Mouse (Mus musculus): ENCODE measurements around the gene Mbnl2. TPM values are rescaled to one million over a fixed set of nuclear protein-coding genes. Genes with fewer than 3 reads are reported as not detected.

Mbnl2 gene
- polyA plus RNA-seq (2015; fragmentation: Nextera tagmentation; extraction: Ambion mirVana): 17.2 and 17.6 TPM in 2 replicates

DNA sequence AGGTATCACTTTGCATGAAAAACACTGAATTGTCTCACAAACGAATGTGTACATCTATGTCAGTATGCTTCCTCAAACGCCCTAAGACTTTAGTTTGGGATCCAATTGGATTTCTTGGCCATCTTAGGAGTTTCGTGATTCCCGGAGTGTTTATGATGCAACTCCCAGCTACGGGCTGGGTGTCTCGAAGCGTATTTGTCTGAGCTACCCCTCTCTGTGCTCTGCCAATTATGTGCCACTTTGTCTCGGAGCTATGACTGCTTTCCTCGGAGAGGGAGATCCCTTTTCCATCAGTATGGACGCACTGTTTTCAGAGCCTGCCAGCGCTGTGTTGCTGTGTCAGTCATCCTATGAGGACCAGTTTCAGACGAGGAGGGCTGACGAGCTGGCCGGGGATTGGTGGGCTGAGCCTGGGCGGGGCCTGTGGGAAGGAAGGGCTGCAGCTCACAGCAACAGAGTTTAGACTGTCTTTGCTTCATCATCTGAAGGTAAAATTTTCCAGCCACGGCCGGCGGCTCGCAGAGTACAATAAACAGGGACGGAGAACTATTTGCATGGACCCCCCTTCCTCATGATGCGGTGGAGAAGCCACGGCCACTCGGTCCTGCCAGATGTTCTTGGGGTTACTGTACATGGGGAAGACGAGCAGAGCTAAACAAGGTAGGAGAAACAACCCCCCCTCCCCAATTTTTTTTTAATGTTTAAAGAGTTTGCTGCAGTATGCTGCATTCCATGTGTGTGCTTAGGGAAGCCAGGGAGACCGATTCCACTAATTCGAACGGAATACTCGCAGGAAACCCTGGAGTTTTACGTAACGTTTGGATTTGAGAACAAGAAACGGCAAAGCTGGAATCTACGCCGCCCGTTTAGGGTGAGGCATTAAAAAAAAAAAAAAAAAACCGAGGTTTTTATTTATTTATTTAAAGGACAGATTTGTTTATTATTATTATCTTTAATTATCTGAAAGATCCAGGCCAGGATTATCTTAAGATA lies at the start of gene Mbnl2:
TSS of gene Mbnl2 (plus strand) at position 424 of the 993 bp plus-strand sequence.
- Histone ChIP-seq H3K4me1 (replicated peaks) (peaks cover 50% of the 10 kb centered on the region), H3K36me3 (no peaks in the 10 kb centered on the region)

DNA sequence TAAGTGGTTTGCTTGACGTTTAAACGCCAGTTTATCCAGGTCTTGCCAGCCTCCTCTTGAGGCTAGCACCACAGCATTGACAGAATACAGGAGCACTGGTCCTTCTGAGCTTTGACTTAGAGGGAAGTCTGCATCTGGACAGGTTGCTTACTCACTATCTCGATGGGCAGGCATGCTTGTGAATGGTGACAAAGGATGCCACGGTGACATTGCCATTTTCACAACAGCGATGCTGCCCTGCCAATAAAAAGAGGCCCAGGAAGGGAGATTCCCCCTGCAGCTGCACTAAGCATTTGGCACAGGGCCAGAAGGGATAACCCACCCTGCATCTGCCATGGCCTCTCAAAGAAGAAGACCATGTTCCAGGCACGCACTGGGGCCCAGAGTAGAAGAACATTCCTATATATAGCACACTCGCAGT lies 43.4 kb upstream of the Mbnl2 start:
- no peak overlapping the region for H3K27ac ChIP-seq
- H3K27me3 ChIP-seq: no peaks in the 10 kb centered on the region
- H3K36me3 ChIP-seq: no peaks in the 10 kb centered on the region
- 0 out of 2 replicates have a peak, but pooled peaks cover 6% of the 10 kb centered on the region for H3K4me1 ChIP-seq (replicated peaks)
- no peak overlapping the region for H3K4me2 ChIP-seq (replicated peaks)
- no peak overlapping the region for H3K4me3 ChIP-seq (replicated peaks)
- H3K9me3 ChIP-seq: peaks cover 5% of the 10 kb centered on the region; the same call in 1 of the 2 replicates
- WGBS: 64% methylated on average over 7 of the region's 7 CpGs
- ATAC-seq: no peak
- H3K9ac ChIP-seq (replicated peaks): no peak overlapping the region

More for the DNA sequence above, at the start of gene Mbnl2:
- ATAC-seq: peak; percentile 100
- H3K27ac ChIP-seq: peak within 1 kb of the TSS; percentile 81
- no peaks in the 10 kb centered on the region for H3K27me3 ChIP-seq
- H3K9me3 ChIP-seq: no peaks in the 10 kb centered on the region
- under 1% methylated on average over 35 of the region's 35 CpGs for WGBS
- peak within 1 kb of the TSS; percentile 69 for H3K4me3 ChIP-seq (replicated peaks)
- H3K9ac ChIP-seq (replicated peaks): peak within 1 kb of the TSS; percentile 72
- H3K4me2 ChIP-seq (replicated peaks): peak within 1 kb of the TSS; percentile 71

DNA sequence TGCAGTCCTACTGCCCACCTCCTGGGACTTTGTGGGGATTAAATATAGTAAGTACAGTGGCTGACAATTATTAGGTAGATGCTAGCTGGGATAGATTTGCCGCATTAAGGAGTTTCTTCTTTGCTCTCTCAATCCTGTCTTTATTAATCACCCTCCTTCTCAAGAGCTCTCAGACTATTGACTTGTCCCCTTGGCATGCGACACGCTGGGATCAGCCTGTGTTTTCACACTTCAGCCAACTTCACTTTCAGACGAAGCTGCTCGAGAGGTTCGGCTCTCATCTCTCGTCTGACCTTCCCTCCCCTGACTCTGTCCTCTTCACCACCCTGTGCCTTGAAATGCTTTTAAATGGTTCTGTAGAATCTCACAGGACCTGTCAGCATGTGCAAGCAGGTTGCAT lies 39.9 kb upstream of the Mbnl2 start:
- Histone ChIP-seq H3K4me1 (replicated peaks) (0 out of 2 replicates have a peak, but pooled peaks cover 6% of the 10 kb centered on the region), H3K9ac (replicated peaks) (no peak overlapping the region), H3K27me3 (no peaks in the 10 kb centered on the region), H3K4me3 (replicated peaks) (no peak overlapping the region), H3K9me3 (no peaks in the 10 kb centered on the region), H3K27ac (no peak overlapping the region), H3K36me3 (no peaks in the 10 kb centered on the region), H3K4me2 (replicated peaks) (no peak overlapping the region)
- WGBS: 81% methylated on average over 7 of the region's 7 CpGs
- ATAC-seq: no peak

DNA sequence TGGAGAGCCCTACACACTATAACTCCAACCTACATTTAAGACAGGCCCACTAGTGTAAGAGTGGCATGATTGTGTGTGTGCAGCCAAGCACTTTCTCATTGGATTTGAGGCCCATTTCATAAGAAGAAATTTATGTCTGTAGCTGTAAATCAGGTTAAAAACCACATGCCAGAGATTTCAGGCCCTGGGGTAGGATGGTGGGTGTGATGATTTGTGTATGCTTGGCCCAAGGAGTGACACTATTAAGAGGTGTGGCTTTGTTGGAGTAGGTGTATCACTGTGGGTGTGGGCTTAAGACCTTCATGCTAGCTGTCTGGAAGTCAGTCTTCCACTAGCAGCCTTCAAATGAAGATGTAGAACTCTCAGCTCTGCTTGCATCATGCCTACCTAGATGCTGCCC lies 37.0 kb upstream of the Mbnl2 start:
- H3K9me3 ChIP-seq: no peaks in the 10 kb centered on the region
- H3K4me2 ChIP-seq (replicated peaks): no peak overlapping the region
- no peaks in the 10 kb centered on the region for H3K27me3 ChIP-seq
- H3K36me3 ChIP-seq: no peaks in the 10 kb centered on the region
- no peak overlapping the region for H3K27ac ChIP-seq
- H3K4me1 ChIP-seq (replicated peaks): no peaks in the 10 kb centered on the region
- H3K4me3 ChIP-seq (replicated peaks): no peak overlapping the region
- no peak for ATAC-seq
- H3K9ac ChIP-seq (replicated peaks): no peak overlapping the region

DNA sequence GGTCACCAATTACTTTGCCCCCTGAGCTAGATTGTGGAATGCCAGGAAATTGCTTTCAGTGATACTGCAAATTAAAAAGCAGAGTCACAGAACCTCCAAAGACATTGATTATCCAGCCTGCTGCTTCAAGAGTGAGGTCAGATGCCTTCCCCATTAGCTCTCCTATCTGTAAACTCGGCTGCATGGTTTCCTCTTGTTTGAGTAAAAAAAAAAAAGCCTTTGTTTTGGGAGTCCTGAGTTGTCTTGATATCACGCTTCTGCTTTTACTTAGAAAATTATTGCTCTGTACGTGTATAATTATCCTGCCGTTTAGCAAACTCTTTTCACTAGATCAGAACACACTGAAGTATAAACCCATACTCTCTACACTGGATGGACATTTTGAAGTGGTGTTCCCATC lies 35.3 kb upstream of the Mbnl2 start:
- 77% methylated on average over 4 of the region's 4 CpGs for WGBS
- Histone ChIP-seq H3K4me3 (replicated peaks) (no peak overlapping the region), H3K27me3 (no peaks in the 10 kb centered on the region), H3K9ac (replicated peaks) (no peak overlapping the region), H3K4me1 (replicated peaks) (no peaks in the 10 kb centered on the region), H3K9me3 (no peaks in the 10 kb centered on the region), H3K4me2 (replicated peaks) (no peak overlapping the region), H3K36me3 (no peaks in the 10 kb centered on the region), H3K27ac (no peak overlapping the region)
- no peak for ATAC-seq

DNA sequence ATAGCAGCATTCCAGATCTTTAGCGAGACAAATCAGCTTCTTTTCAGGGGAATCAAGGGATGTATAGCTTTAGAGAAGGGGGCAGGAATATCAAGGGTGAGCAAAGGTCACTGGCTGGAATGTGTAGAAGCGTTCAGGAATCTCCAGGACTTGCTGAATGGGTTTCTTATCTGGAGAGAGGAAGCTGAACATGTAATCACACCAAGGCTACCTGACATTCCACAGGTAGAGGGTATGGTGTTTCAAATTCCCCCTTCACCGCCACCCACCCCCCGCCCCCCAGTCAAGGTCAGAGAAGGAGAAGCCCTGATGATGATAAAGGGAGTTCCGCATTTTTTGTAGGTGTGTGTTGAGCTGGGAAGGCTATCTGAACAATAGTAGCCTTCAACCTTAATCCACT lies 32.8 kb upstream of the Mbnl2 start:
- H3K27ac ChIP-seq: no peak overlapping the region
- ATAC-seq: no peak
- 65% methylated on average over 5 of the region's 5 CpGs for WGBS

DNA sequence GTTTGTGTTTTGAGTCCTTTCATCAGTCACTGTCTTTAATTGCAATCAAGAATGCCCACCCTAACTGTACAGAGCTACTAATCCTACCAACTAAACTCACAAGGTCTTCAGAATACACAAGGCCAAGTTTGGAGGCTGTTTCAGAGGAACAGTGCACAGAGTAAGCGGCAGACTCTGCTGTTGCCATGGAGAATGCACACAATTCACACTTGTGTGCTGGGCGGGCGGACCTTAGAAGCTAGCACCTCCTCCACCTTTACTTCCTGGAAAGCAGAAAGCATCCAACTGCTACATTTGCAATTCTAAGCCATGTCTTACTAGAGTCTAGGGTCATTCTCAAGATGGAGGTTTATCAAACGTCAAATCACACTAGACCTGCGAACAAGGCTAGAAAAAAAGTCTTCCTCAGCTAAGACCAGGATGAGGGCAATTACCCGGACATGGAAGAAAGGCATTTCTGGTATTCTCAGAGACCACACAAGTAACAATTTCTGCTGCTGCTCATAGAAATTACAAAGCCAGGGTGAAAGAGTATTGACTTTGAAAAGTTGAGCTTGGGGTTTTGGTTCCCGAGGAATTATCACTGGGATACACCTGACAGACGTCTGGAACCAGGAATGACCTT lies 30.3 kb upstream of the Mbnl2 start:
- no peak for ATAC-seq
- Histone ChIP-seq H3K27ac (no peak overlapping the region), H3K4me2 (replicated peaks) (no peak overlapping the region), H3K9me3 (no peaks in the 10 kb centered on the region), H3K4me3 (replicated peaks) (no peak overlapping the region), H3K9ac (replicated peaks) (no peak overlapping the region), H3K27me3 (no peaks in the 10 kb centered on the region), H3K4me1 (replicated peaks) (no peaks in the 10 kb centered on the region), H3K36me3 (no peaks in the 10 kb centered on the region)
- WGBS: 71% methylated on average over 8 of the region's 8 CpGs

More for the DNA sequence above, 32.8 kb upstream of the Mbnl2 start:
- Histone ChIP-seq H3K4me1 (replicated peaks) (no peaks in the 10 kb centered on the region), H3K4me3 (replicated peaks) (no peak overlapping the region), H3K27me3 (no peaks in the 10 kb centered on the region), H3K4me2 (replicated peaks) (no peak overlapping the region), H3K9ac (replicated peaks) (no peak overlapping the region), H3K36me3 (no peaks in the 10 kb centered on the region), H3K9me3 (no peaks in the 10 kb centered on the region)

DNA sequence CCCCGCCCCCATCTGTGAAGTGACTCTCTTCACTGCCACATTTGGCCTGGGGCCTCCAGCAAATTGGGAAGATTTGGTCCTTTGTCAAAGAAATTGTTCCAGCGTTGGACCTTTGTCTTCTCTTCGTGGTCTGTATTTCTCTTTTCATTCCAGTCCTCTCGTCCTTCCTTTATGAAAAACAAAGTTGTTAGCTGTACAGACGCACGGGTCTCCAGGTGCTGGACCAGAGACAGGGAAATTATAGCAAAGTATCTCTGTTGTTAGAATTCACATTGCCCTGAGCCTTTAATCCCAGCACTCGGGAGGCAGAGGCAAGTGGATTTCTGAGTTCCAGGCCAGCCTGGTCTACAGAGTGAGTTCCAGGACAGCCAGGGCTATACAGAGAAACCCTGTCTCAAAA lies 22.1 kb upstream of the Mbnl2 start:
- no peaks in the 10 kb centered on the region for H3K9me3 ChIP-seq

DNA sequence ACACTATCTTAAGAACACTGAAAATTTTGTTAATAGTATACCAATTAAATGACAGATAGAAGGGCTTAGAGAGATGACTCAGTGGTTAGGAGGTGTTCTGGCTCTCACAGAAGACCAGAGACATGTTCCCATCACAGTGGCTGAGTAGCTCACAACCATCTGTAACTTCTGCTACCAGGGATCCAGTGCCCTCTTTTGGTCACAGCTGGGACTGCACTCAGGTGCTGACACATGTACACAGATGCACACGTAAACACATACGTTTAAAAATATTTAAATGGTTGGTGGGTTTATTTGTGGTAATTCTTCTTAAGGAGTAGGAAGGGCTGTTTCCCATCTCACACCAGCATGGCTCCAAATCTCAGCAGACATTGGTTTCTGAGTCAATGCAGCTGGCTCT lies 19.3 kb upstream of the Mbnl2 start:
- H3K9me3 ChIP-seq: no peaks in the 10 kb centered on the region
- no peak overlapping the region for H3K27ac ChIP-seq
- no peaks in the 10 kb centered on the region for H3K4me1 ChIP-seq (replicated peaks)
- no peak for ATAC-seq
- H3K36me3 ChIP-seq: no peaks in the 10 kb centered on the region
- no peak overlapping the region for H3K4me3 ChIP-seq (replicated peaks)
- no peaks in the 10 kb centered on the region for H3K27me3 ChIP-seq
- no peak overlapping the region for H3K9ac ChIP-seq (replicated peaks)
- 94% methylated on average over 2 of the region's 2 CpGs for WGBS
- H3K4me2 ChIP-seq (replicated peaks): no peak overlapping the region

More for the DNA sequence above, 22.1 kb upstream of the Mbnl2 start:
- H3K4me2 ChIP-seq (replicated peaks): no peak overlapping the region
- H3K4me3 ChIP-seq (replicated peaks): no peak overlapping the region
- 75% methylated on average over 7 of the region's 7 CpGs for WGBS
- H3K27ac ChIP-seq: no peak overlapping the region
- no peaks in the 10 kb centered on the region for H3K36me3 ChIP-seq
- ATAC-seq: no peak
- H3K9ac ChIP-seq (replicated peaks): no peak overlapping the region
- no peaks in the 10 kb centered on the region for H3K27me3 ChIP-seq
- H3K4me1 ChIP-seq (replicated peaks): no peaks in the 10 kb centered on the region

DNA sequence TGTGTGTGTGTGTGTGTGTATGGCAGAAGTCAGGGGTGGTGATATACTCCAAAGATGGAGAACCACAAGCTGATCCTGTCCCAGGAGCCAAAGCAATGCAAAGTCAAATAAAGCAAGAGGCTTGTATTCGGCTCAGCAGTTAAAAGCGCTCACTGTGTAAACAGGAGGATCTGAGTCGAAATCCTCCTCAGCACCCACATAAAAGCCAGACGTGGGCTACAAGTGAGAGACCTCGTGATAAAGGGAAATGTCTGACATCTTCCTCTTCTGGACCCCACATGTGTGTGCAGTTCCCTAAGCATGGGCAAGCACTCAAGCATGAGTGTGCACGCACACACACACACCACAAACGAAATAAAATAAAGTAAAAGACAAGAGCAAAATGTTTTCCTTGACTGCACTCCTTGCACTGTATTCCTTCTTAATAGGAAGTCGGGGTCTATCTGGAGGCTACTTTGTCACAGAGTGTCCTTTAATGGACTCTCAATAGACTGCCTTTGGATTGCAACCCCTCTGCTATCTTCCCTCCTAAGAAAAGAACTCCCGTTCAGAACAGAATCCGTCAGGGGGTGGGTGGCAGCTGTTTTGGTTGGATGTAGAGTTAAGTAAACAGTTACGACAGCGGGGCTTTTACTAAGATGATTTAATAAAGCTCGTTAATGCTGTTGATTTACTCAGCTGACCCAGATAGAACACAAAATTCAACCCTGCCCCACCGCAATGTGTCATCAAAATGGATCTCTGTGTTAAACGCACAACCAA lies 18.7 kb upstream of the Mbnl2 start:
- WGBS: 79% methylated on average over 15 of the region's 15 CpGs
- Histone ChIP-seq H3K9me3 (no peaks in the 10 kb centered on the region), H3K27me3 (no peaks in the 10 kb centered on the region), H3K36me3 (no peaks in the 10 kb centered on the region), H3K9ac (replicated peaks) (no peak overlapping the region), H3K4me3 (replicated peaks) (no peak overlapping the region), H3K4me1 (replicated peaks) (no peaks in the 10 kb centered on the region), H3K4me2 (replicated peaks) (no peak overlapping the region), H3K27ac (no peak overlapping the region)
- no peak for ATAC-seq

DNA sequence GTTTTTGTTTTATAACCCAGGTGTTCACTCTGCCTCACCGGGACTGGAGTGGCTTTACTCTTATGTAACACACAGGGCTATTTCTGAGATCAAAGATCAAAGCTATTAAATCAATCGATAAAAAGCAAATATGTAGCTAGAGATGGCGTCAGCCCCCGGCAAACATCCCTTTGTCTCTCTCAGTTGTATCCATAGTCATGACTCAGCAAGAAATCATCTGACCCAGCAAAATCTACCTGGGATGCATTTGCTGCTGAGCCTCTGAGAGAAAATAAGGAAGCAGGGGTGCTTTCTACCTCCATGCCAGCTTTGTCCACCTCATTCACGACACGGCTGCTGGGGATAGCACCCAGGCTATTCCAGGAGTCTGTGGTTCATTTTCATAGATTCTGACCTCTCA lies 18.0 kb upstream of the Mbnl2 start:
- 81% methylated on average over 6 of the region's 6 CpGs for WGBS

DNA sequence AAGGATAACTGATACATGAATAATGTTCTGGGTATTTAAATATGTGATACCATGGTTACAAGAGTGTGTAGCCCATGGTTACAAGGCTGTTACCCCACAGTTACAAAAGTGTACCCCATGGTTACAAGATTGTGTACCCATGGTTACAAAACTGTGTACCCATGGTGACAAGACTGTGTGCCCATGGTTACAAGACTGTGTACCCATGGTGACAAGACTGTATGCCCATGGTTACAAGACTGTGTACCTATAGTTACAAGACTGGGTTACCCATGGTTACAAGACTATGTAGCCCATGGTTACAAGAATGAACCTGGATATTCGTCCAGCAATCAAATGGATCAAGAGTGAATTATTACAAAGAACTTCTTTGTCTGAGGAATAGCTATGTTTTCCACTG lies 16.0 kb upstream of the Mbnl2 start:
- Histone ChIP-seq H3K27ac (no peak overlapping the region), H3K4me2 (replicated peaks) (no peak overlapping the region), H3K36me3 (no peaks in the 10 kb centered on the region), H3K27me3 (no peaks in the 10 kb centered on the region), H3K4me3 (replicated peaks) (no peak overlapping the region), H3K4me1 (replicated peaks) (no peaks in the 10 kb centered on the region), H3K9me3 (no peaks in the 10 kb centered on the region), H3K9ac (replicated peaks) (no peak overlapping the region)
- no peak for ATAC-seq
- WGBS: 71% methylated on average over 1 of the region's 1 CpGs

More for the DNA sequence above, 18.0 kb upstream of the Mbnl2 start:
- Histone ChIP-seq H3K27me3 (no peaks in the 10 kb centered on the region), H3K4me1 (replicated peaks) (no peaks in the 10 kb centered on the region), H3K36me3 (no peaks in the 10 kb centered on the region), H3K4me2 (replicated peaks) (no peak overlapping the region), H3K9me3 (no peaks in the 10 kb centered on the region), H3K27ac (no peak overlapping the region), H3K4me3 (replicated peaks) (no peak overlapping the region), H3K9ac (replicated peaks) (no peak overlapping the region)
- ATAC-seq: no peak

Data from midbrain, embryonic 13.5 days (tissue).